Mouse (Mus musculus): ENCODE measurements around the gene Crtc1. TPM values are rescaled to one million over a fixed set of nuclear protein-coding genes. Genes with fewer than 3 reads are reported as not detected.
A peak's percentile ranks its signal among the peaks of the same experiment; 100 is the strongest.

Crtc1 gene
- total RNA-seq, 2 experiments from 2014 or later = 120 to 139 TPM

DNA sequence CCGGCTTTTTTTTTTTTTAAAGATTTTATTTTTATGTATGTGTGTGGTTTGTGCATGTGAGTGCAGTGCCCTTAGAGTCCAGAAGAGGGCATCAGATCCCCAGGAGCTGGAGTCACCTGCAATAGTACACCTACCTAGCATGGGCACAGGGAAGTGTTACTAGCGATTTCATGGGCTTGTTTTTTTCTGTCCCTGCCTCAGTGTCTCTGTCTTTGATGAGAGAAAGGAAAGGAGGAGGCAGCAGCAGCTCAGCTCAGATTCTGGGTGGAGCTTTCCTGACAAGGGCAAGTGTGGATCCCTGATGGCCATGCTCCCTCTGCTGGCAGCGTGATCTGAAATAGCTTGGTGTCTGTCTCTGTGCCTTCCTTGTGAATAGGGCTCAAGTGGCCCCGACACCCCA lies 78.6 kb downstream of the Crtc1 start:
- intact Hi-C loops (cut with DNase I) = no loop called here
- no peak for DNase-seq (ENCODE audit: low spot score in 2 of 2)

DNA sequence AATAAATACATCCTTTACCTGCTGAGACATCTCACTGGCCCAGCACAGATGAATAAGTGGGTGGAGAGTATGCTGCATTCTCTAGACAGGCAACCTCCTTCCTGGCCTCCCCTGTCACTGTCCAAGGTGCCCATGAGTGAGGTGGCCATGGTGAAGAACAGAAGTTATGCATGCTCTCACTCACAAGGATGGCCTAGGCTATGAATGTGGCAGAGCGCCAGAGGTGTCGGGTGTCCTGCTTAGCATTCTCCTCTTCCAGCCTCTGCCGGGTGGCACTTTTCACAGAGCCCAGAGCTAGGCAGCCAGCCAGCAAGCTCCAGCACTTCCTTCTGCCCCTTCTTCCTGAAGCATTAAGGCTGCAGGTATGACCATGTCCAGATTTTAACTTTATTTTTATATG lies 80.0 kb downstream of the Crtc1 start:
- DNase-seq (ENCODE audit: low spot score in 2 of 2) = no peak
- intact Hi-C loops (cut with DNase I) = no loop called here

DNA sequence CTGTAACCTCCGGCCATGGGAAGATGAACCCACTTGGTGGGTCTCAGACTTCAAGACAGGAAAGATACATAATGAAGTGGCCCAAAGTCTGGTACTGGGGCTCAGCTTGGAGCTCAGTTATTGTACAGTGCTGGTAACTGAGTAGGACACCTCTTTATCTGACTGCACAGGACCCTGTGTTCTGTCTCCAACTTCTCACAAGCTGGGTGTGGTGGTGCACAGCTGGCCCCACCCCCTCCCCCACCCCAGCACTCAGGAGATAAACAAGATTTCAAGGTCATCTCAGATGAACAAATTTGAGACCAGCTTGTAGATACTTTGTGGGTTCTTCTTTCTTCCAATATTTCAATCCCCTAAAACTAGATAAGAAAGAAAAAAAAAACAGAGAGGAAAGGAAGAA lies 83.3 kb downstream of the Crtc1 start:
- no peak for DNase-seq (ENCODE audit: low spot score in 2 of 2)
- intact Hi-C loops (cut with DNase I) = no loop called here

DNA sequence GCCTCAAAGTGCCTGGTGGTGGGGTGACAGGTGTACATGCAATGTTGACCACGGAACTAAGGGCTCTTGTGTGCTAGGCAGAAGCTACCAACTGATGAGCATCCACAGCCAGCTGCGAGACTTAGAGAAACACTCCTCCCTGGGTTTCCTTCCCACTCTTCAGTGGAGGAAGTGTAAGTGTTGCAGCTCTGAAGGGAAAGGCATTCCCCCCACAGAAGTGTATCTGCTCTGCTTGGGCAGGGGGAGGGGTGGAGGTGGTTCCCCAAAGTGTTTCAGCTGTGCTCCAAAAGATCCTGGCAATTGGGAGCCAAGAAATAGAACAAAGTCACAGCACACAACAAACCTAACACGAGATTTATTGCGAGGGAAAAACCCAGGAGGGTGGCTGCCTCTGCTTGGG lies 85.4 kb downstream of the Crtc1 start:
- peak; percentile 47 to 86 for DNase-seq (ENCODE audit: low spot score in 2 of 2)
- intact Hi-C loops (cut with DNase I) = loop anchor here (5.0 kb wide), 2 partner anchors 63 to 153 kb away; partner anchors contain the start of gene Rex1bd

DNA sequence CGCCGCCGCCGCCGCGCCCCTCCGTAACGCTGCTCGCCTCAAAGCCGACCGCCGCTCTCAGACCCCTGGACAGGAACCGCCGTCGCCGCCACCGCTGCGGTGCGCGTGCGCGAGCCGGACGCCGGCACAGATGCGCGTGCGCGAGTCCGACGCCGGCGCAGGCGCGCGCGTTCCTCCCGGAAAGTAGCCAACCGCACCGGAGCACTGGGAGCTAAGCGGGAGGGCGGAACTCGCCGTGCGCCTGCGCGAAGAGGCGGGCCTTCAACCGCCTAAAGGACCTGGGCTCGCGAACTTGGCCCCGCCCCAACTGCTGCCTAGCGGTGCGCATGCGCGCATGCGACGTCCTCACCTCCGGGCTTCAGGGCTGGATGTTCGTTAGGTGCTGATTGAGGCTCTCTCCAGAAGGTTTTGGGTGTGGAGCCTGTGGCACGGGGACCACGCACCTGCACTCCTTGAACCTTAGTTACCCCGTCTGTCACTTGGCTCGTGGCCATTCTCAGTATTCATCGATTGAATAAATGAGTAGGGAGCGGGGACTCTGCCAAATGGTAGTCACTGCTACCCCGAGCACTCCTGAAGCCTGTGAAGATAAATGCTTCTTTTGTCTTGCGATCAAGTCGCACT lies 86.1 kb downstream of the Crtc1 start, which contains the start of gene Upf1:
Gene Upf1 (minus strand): TSS at position 85 of the 624 bp plus-strand sequence.
- intact Hi-C loops (cut with DNase I) = loop anchor here (5.0 kb wide), 2 partner anchors 64 to 154 kb away; partner anchors contain the start of gene Rex1bd
- peak; percentile 99 for DNase-seq (ENCODE audit: low spot score in 2 of 2)

DNA sequence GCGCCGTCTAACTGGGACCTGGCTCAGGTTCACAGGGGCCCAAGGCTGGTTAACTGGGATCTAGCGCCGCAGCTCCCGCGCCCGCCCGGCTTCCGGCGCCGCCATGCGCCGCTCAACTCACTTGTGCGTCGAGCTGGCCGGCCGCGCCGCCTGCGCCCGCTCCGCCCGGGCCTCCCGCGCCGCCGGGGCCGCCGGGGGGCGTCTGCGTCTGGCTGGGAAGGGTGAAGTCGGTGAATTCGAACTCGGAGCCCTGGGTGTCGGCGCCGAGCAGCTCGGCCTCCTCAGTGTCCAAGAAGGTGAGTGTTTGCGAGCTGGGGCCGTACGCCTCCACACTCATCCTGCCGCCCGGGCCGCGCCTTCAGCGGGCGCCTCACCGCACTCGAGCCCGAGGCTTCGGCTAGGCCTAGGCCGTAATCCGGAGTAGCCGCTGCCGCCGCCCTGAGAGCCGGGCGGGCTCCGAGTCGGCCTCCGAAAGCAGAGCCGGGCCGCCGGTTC lies 86.7 kb downstream of the Crtc1 start:
- intact Hi-C loops (cut with DNase I) = loop anchor here (5.0 kb wide), 2 partner anchors 65 to 155 kb away; partner anchors contain the start of gene Rex1bd
- DNase-seq (ENCODE audit: low spot score in 2 of 2) = no peak

DNA sequence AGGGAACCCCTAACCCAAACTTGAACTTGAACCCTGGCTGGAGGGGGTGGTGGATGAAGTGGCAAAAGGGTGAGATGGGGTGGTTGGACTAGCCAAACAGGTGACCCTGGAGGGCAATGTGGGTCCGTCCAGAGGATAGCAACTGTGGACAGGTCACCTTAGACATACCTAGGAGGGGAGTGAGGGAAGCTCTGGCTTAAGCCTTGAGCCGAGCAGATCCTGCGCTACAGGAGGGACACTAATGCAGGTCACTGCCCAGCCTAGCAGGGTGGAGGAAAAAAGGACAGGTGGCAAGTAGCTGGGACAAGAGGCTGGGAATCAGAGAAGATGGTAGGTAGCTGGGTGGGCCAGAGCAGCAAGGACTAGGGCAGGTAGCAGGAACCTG lies 87.4 kb downstream of the Crtc1 start:
- DNase-seq (ENCODE audit: low spot score in 2 of 2) = no peak
- intact Hi-C loops (cut with DNase I) = loop anchor here (5.0 kb wide), 2 partner anchors 65 to 155 kb away; partner anchors contain the start of gene Rex1bd

DNA sequence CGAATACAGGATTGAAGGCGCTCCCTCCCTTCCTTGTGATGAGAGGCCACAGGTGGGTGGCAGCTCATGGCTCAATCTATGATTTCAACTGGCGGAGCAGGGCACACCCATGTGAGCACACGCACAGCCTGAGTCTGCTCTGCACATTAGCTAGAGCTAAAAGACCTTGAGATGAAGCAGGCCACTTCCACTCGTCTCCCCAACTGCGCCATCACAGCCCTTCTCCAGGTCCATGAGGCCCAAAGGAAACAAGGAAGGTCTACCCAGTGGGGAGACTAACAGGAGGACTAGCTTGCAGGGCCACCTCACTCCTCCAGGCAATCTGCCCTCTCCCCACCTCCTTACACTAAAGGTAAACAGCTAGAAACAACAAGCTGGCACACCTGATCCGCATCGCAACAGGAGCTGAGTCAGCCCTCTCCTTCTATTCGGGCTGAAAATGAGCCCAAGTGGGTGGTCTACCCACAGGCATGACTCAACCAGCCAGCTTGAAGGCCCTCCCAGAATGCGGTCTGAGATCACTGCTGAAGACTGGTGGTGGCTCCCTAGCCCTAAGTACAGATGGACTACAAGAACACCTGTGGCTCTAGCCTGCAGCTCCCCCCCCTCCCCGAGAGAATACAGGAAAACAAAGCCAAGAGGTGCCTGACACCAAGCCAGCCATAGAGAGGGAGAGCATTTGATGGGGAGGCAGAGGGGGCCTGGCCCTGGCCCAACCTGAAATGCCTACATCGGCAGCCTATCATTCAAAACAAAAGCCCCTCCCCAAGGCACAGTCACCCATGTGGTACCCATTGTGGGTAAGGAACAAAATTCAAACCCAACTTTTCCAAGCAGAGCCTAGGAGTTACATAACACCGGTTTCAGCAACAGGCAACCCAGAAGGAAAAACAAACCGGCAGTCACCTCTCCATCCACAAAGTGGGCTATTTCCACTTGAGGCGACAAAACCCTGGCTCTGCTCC lies 88.1 kb downstream of the Crtc1 start:
- intact Hi-C loops (cut with DNase I) = loop anchor here (5.0 kb wide), 2 partner anchors 66 to 156 kb away; partner anchors contain the start of gene Rex1bd
- peak in 1 of 2 experiments; percentile 76 for DNase-seq (ENCODE audit: low spot score in 2 of 2)

DNA sequence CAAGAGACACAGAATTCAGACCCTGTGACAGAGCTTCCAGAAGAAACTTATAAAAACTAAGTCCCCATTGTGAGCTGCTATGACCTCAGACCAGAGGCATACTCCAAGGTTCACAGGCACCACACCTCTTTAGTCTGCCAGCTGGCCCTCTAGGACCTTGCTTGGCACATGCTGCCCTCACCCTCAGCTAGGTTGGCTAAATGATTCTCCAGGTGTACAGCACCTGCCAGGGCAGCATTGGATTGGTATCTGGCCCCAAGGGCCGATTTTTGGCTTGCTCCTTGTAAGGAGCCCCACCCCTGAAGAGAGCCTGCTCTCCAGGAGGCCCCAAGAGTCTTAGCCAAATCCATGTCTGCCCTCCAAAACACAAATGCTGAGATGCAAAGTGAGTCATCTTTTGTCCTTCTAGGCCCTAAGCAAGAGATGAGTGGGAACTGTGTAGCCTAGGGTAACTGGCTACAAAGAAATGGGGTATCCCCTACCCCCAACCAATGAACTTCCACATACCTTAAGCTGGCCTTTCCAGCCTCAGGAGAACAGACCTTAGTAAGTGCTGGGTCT lies 91.4 kb downstream of the Crtc1 start:
- intact Hi-C loops (cut with DNase I) = no loop called here
- no peak for DNase-seq (ENCODE audit: low spot score in 2 of 2)

DNA sequence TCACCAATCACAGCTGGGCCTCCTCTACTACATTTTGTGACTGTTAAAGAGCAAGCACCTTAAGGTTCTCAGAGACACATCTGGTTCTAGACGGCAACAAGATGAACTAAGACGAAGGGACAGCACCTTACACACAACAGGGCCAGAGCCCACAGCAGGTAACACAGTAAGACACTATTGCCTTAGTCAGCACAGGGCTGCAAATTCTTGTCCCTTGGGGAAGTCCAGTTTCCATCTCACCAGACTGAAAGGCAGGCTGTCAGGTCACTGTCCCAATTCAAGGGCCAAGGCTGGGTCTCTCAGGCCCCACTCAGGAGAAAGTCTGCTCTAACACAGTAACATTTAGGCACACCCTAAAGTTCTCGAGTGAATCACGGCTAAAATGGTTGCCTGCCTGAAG lies 91.9 kb downstream of the Crtc1 start:
- intact Hi-C loops (cut with DNase I) = no loop called here
- no peak for DNase-seq (ENCODE audit: low spot score in 2 of 2)

DNA sequence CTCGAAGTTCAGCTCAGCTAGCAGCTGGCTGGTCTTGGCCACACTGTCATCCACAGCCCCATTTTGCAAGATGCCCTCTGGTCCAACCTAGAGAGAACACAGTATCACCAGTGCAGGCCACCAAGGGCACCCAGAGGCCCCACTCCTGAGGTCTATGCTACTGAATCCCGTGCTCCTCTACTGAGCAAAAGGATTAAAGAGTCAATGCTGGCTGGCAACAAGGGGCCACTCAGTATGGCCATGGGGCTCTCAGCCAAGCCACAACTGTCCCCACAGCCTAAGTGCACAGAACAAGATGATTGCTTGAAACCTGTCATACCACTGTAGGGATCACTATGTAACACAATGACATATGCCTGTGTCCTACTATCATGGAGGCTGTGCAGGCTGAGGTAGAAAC lies 95.1 kb downstream of the Crtc1 start:
- DNase-seq (ENCODE audit: low spot score in 2 of 2) = no peak
- intact Hi-C loops (cut with DNase I) = no loop called here

DNA sequence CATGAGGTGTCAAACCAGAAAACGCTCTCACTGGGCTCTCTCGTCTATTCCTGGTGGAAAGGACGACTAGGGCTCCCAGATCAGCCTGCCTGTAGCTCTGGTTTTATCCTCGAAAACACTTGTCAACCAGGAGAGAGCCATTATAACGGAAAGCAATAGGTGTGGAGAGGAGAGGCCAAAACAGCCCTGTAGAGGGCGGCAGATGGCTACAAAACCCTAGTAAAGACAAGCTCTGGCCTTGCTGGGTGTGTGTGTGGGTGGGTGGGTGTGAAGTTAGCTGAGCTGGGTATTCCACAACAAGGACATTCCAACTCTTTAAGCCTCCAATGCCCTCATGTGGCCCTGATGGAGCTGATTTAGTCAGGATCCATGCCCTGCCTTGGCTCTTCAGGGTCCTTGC lies 95.7 kb downstream of the Crtc1 start:
- peak; percentile 20 to 60 for DNase-seq (ENCODE audit: low spot score in 2 of 2)

DNA sequence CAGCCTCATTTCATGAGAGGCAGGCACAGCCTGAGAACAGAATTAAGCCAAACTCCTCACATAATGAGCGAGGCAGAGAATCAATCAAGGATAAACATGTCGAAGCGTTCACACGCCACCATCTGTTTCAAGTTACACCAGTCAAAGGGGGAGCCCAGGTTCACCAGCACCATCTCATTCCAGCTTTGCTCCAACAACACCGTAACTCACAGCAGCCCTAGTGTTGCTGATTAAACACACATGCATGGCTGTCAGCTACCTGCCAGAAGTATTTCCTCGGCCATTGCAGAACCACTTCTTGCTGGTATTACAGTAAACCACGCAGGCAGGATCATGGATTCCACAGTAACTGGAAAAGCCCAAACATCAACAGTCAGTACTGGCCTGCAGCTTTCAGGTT lies 96.3 kb downstream of the Crtc1 start:
- no peak for DNase-seq (ENCODE audit: low spot score in 2 of 2)
- intact Hi-C loops (cut with DNase I) = no loop called here

More for the DNA sequence above, 95.7 kb downstream of the Crtc1 start:
- intact Hi-C loops (cut with DNase I) = no loop called here

DNA sequence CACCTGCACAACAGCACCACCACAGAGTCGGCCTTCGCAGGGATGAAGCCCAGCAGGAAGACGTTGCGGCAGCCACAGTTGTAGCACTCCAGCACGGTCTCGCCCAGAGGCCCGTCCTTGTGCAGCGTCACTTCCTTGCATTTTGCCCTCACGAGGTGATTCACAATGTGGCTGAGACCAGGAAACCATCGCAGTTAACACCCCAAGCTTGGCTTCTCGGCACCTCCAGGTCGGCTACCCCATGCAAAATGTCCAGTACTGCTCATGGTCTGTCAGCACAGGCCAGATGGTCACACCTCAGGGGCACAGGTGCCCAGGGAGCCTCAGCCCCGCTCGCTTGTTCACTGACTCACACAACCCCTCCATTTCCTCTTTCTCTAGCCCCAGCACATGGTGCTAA lies 97.4 kb downstream of the Crtc1 start:
- no peak for DNase-seq (ENCODE audit: low spot score in 2 of 2)
- intact Hi-C loops (cut with DNase I) = no loop called here

DNA sequence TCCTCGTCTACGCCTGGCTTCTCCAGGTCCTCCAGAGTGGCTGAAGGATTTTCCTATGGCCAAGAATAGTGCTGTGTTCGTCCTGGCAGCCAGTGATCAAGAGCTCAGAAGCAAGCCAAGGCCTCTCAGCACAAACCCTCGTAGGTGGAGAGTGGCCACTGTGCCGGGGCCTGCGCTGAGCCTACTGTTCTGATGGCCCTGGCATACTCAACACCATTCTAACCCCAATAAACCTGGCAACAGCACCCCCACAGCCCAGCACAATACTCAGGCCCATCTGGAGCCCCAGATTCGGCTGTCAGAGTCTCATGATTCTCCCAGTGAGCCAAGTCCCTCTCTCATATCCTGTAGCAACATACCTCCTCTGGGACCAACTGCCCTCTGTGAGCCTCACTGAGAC lies 98.7 kb downstream of the Crtc1 start:
- intact Hi-C loops (cut with DNase I) = no loop called here
- DNase-seq (ENCODE audit: low spot score in 2 of 2) = no peak

DNA sequence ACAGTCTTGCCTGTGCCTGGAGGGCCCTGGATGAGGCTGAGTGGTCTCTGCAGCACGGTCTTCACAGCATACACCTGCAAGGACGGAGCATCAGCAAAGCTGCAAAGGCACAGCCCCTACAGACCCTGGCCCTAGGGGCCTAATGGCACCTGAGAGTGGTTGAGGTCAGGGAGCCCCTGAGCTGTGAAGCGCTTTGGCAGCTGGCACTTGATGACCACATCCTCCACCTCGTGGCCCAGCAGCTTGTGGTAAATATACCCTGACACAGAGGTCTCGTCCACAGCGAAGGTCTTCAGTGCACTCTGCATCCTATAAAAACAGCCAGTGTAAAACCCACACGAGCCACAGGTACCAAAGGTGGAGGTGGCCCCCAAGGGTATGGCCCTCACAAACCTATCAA lies 100.4 kb downstream of the Crtc1 start:
- DNase-seq (ENCODE audit: low spot score in 2 of 2) = no peak
- intact Hi-C loops (cut with DNase I) = no loop called here

DNA sequence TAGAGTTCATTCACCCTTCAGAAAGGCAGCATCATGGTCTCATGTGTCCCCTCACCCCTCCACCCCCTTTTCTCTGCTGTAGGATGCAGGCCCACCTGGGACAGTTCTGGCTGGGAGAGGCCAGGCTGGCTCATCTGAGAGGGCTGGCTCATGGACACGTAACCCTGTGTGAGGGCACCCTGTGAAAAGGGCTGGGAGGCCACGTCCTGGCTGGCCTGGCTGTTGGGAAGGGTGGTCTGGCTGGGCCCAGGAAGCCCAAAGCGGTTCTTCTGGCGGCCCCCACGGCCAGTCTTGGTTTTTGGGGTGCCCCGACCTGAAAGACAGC lies 106.5 kb downstream of the Crtc1 start:
- intact Hi-C loops (cut with DNase I) = no loop called here

More for the DNA sequence above, 106.5 kb downstream of the Crtc1 start:
- no peak for DNase-seq (ENCODE audit: low spot score in 2 of 2)

Measured in left cerebral cortex, postnatal 25 days (tissue).